ENCODE assay signal across 25 mouse cellular contexts in the genomic region with DNA sequence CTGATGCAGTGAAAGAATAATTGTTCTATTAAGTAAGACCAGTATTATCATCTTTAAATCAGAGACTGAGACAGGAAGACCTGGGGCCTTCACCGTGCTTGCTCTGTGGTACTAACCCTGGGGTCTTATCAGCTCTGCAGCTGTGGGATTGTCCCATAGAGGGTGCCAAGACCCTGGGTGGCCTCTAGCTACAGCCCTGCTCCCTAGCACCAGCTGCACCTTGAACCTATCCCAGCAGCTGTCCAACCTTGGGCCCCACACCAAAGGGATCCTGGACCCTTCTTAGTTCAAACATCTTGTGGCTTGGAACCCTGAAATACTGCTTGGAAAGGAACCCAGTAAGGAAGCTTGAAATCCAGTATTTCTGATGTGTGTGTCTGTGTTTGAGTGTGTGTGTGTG. TPM values are rescaled to one million over a fixed set of nuclear protein-coding genes. Genes with fewer than 3 reads are reported as not detected.
DNase-seq lines count a peak whose midpoint lies in the region; ATAC-seq and TF ChIP-seq lines count a peak whose summit lies in the region.
"Had no signal": no experiment of that assay in that cellular context is flagged by ENCODE, and none has a peak within 500 bp of the region (broad histone marks: within the 10 kb centered on the region; RNA-seq: fewer than 3 reads in every experiment).

No protein-coding gene starts in this region.

- no peak for TF ChIP-seq POLR2A in myocyte (IDR thresholded peaks at IDR 0.05; ENCODE audit: insufficient read length, low read depth)

- 26% methylated on average over 1 of the region's 1 CpGs for WGBS in heart, embryonic 12.5 days
- 70% methylated on average over 1 of the region's 1 CpGs for WGBS in kidney, postnatal 0 days

- H3K36me3 ChIP-seq in heart, embryonic 12.5 days, result no peaks in the 10 kb centered on the region
- 0 out of 2 replicates have a peak, but pooled peaks cover 2% of the 10 kb centered on the region for H3K36me3 ChIP-seq in kidney, postnatal 0 days (ENCODE audit: insufficient read depth, low read length)
- H3K36me3 ChIP-seq in myocyte (ENCODE audit: control insufficient read depth, insufficient read depth), result no peaks in the 10 kb centered on the region
- H3K36me3 ChIP-seq: liver, embryonic 12.5 days; midbrain, embryonic 15.5 days had no signal

- H3K27me3 ChIP-seq in heart, embryonic 12.5 days (replicated peaks), result no peaks in the 10 kb centered on the region
- H3K27me3 ChIP-seq in kidney, postnatal 0 days (ENCODE audit: insufficient read depth, low read length), result no peaks in the 10 kb centered on the region
- H3K27me3 ChIP-seq in myocyte (ENCODE audit: control insufficient read depth, insufficient read depth, insufficient read length), result no peaks in the 10 kb centered on the region
- H3K27me3 ChIP-seq: hindbrain, embryonic 15.5 days; limb, embryonic 12.5 days; midbrain, embryonic 15.5 days; neural tube, embryonic 12.5 days had no signal

- no peaks in the 10 kb centered on the region for H3K9me3 ChIP-seq in heart, embryonic 12.5 days (replicated peaks)
- H3K9me3 ChIP-seq in kidney, postnatal 0 days (replicated peaks; ENCODE audit: low read length), result no peaks in the 10 kb centered on the region
- H3K9me3 ChIP-seq: hindbrain, embryonic 10.5 days; hindbrain, embryonic 15.5 days; limb, embryonic 12.5 days; liver, embryonic 12.5 days; midbrain, embryonic 15.5 days; neural tube, embryonic 12.5 days had no signal

- peak; percentile 83 for DNase-seq in heart, adult 11 months
- DNase-seq in kidney, postnatal 0 days (ENCODE audit: low spot score), result no peak
- DNase-seq in kidney, adult 9 months, result no peak
- DNase-seq in ovary, postnatal 36 days (ENCODE audit: low spot score), result peak; percentile 37
- no peak for DNase-seq in ovary, adult 18-20 months (ENCODE audit: low spot score)
- DNase-seq in liver, result no peak
- DNase-seq: adrenal gland, postnatal 25 days; cerebellum, adult 11-12 months; cerebellum, postnatal 14 days; heart, postnatal 14 days; kidney, postnatal 14 days; liver, postnatal 0 days; lung, postnatal 36 days; right cerebral cortex, postnatal 25 days had no signal

- TF ChIP-seq CTCF in kidney, postnatal 0 days (IDR thresholded peaks at IDR 0.05; ENCODE audit: low read depth), result no peak

- H3K9ac ChIP-seq in heart, embryonic 12.5 days, result no peak overlapping the region
- no peak overlapping the region for H3K9ac ChIP-seq in kidney, postnatal 0 days (ENCODE audit: low read depth, low read length)
- H3K9ac ChIP-seq: hindbrain, embryonic 15.5 days; limb, embryonic 12.5 days; liver, embryonic 12.5 days; liver, postnatal 0 days; midbrain, embryonic 15.5 days; neural tube, embryonic 12.5 days had no signal

- no peaks in the 10 kb centered on the region for H3K79me2 ChIP-seq in myocyte (ENCODE audit: control insufficient read depth, insufficient read depth)

- no peak overlapping the region for H3K4me2 ChIP-seq in heart, embryonic 12.5 days
- H3K4me2 ChIP-seq in kidney, postnatal 0 days (ENCODE audit: low read length), result no peak overlapping the region
- no peak overlapping the region for H3K4me2 ChIP-seq in myocyte (ENCODE audit: low read depth)
- H3K4me2 ChIP-seq: hindbrain, embryonic 15.5 days; limb, embryonic 12.5 days; liver, embryonic 12.5 days; midbrain, embryonic 15.5 days; neural tube, embryonic 12.5 days had no signal

- no peak overlapping the region for H3K4me3 ChIP-seq in heart, embryonic 12.5 days
- no peak overlapping the region for H3K4me3 ChIP-seq in kidney, postnatal 0 days (replicated peaks; ENCODE audit: low read depth, low read length)
- H3K4me3 ChIP-seq in myocyte, result no peak overlapping the region
- H3K4me3 ChIP-seq: hindbrain, embryonic 10.5 days; hindbrain, embryonic 15.5 days; limb, embryonic 12.5 days; liver, embryonic 12.5 days; midbrain, embryonic 15.5 days; neural tube, embryonic 12.5 days had no signal

- H3ac ChIP-seq in myocyte (ENCODE audit: control insufficient read depth, insufficient read length), result no peak overlapping the region

- no peak overlapping the region for H3K27ac ChIP-seq in heart, embryonic 12.5 days (ENCODE audit: poor library complexity, severe bottlenecking)
- 0 out of 2 replicates have a peak overlapping the region, but pooled peaks have one; percentile 42 for H3K27ac ChIP-seq in kidney, postnatal 0 days
- H3K27ac ChIP-seq: hindbrain, embryonic 10.5 days; hindbrain, embryonic 15.5 days; limb, embryonic 12.5 days; liver, embryonic 12.5 days; midbrain, embryonic 15.5 days; neural tube, embryonic 12.5 days had no signal

- H3K4me1 ChIP-seq in heart, embryonic 12.5 days (replicated peaks), result peaks cover 36% of the 10 kb centered on the region
- H3K4me1 ChIP-seq in kidney, postnatal 0 days (replicated peaks; ENCODE audit: insufficient read depth, low read length), result peaks cover 6% of the 10 kb centered on the region; the same call in 1 of the 2 replicates
- H3K4me1 ChIP-seq: limb, embryonic 12.5 days; neural tube, embryonic 12.5 days had no signal

- ATAC-seq in heart, embryonic 12.5 days (ENCODE audit: insufficient number of reproducible peaks, low FRiP score), result no peak
- ATAC-seq in kidney, postnatal 0 days (replicated peaks; ENCODE audit: low FRiP score, low read depth), result no peak
- ATAC-seq: CD4-positive, CD25-positive, alpha-beta regulatory T cell, adult 4 months; forebrain, embryonic 14.5 days; inflammation-experienced regulatory T-cells, adult 6 months; liver, embryonic 12.5 days; liver, postnatal 0 days; midbrain, embryonic 15.5 days had no signal

TF ChIP-seq in myocyte, 11 proteins besides CTCF, POLR2A, EP300 and RAD21:
- TF ChIP-seq TCF12 (IDR thresholded peaks at IDR 0.05; ENCODE audit: insufficient read depth, poor library complexity, severe bottlenecking), result no peak
- TF ChIP-seq CEBPB (IDR thresholded peaks at IDR 0.05; ENCODE audit: insufficient read depth, poor library complexity, severe bottlenecking), result no peak
- TF ChIP-seq REST (IDR thresholded peaks at IDR 0.05; ENCODE audit: insufficient read depth, insufficient read length), result no peak
- TF ChIP-seq SRF (IDR thresholded peaks at IDR 0.05; ENCODE audit: control insufficient read depth, insufficient read length, low read depth), result no peak
- TF ChIP-seq MYOD1 (IDR thresholded peaks at IDR 0.05; ENCODE audit: control insufficient read depth in 1 of 3, insufficient read length in 2 of 3, low read depth in 2 of 3), result peak in 2 of 3 experiments; percentile 31 to 60
- peak in 2 of 3 experiments; percentile 39 to 77 for TF ChIP-seq MYOG (IDR thresholded peaks at IDR 0.05; ENCODE audit: control insufficient read depth in 1 of 3, insufficient read depth in 1 of 3, insufficient read length in 2 of 3, low read depth in 2 of 3)
- no peak for TF ChIP-seq E2F4 (IDR thresholded peaks at IDR 0.05; ENCODE audit: insufficient read depth)

RNA-seq across cellular contexts. Expression of gene Agpat3, which starts 37.1 kb away (rescaled TPM):
- 46.1 and 48.7 TPM in 2 replicates for polyA plus RNA-seq in heart, embryonic 12.5 days (2016; fragmentation: Nextera tagmentation; extraction: Ambion mirVana)
- 140 and 144 TPM in 2 replicates for polyA plus RNA-seq in kidney, postnatal 0 days (2015; fragmentation: Nextera tagmentation; extraction: Ambion mirVana)
- 183 TPM for polyA plus RNA-seq in myocyte (2012; fragmentation: generic; extraction: Trizol)

Comparison
In these comparisons a context has a peak if more than half of its experiments do, and no peak if none do; other contexts are left out.
1. DNase-seq: peak in heart, adult 11 months (single experiment) and ovary, postnatal 36 days (single experiment); none in kidney, postnatal 0 days (single experiment), kidney, adult 9 months (single experiment), ovary, adult 18-20 months (single experiment) and liver (single experiment).